Mouse (Mus musculus) hindbrain, embryonic 11.5 days (tissue): ENCODE results near the gene Olfr1023. TPM values are rescaled to one million over a fixed set of nuclear protein-coding genes. Genes with fewer than 3 reads are reported as not detected.

ENCODE experiments used
- polyA plus RNA-seq: library from polyadenylated mRNA; unstranded; fragments of >200 nt; fragmentation: Nextera tagmentation; extraction: Ambion mirVana; gene quantifications from 2 replicates; pipeline ENCODE4 v1.2.1, GENCODE M21; 2014

Olfr1023 gene
- polyA plus RNA-seq, 1 experiment from 2014 or later = not detected

Other genes with a start within 250 kb of the Olfr1023 start
- not detected in 2 replicates for gene Olfr1002, start 234.9 kb upstream of the Olfr1023 start, polyA plus RNA-seq
- not detected in 2 replicates for gene Olfr154, start 221.2 kb upstream of the Olfr1023 start, polyA plus RNA-seq
- gene Olfr1006, start 206.9 kb upstream of the Olfr1023 start, polyA plus RNA-seq = not detected in 2 replicates
- not detected in 2 replicates for gene Olfr1008, start 196.2 kb upstream of the Olfr1023 start, polyA plus RNA-seq
- gene Olfr1009, start 170.2 kb upstream of the Olfr1023 start, polyA plus RNA-seq = not detected in 2 replicates
- gene Olfr1012, start 122.9 kb upstream of the Olfr1023 start, polyA plus RNA-seq = not detected in 2 replicates
- gene Olfr1013, start 118.5 kb upstream of the Olfr1023 start, polyA plus RNA-seq = not detected in 2 replicates
- gene Olfr1014, start 112.9 kb upstream of the Olfr1023 start, polyA plus RNA-seq = not detected in 2 replicates
- gene Olfr1015, start 103.6 kb upstream of the Olfr1023 start, polyA plus RNA-seq = not detected in 2 replicates
- not detected in 2 replicates for gene Olfr1016, start 83.1 kb upstream of the Olfr1023 start, polyA plus RNA-seq
- gene Olfr1018, start 67.2 kb upstream of the Olfr1023 start, polyA plus RNA-seq = not detected in 2 replicates
- not detected in 2 replicates for gene Olfr1019, start 40.2 kb upstream of the Olfr1023 start, polyA plus RNA-seq
- gene Olfr1020, start 38.6 kb upstream of the Olfr1023 start, polyA plus RNA-seq = not detected in 2 replicates
- gene Olfr1022, start 17.0 kb upstream of the Olfr1023 start, polyA plus RNA-seq = not detected in 2 replicates
- gene Olfr1024, start 19.4 kb downstream of the Olfr1023 start, polyA plus RNA-seq = not detected in 2 replicates
- gene Olfr1025-ps1, start 29.6 kb downstream of the Olfr1023 start, polyA plus RNA-seq = not detected in 2 replicates
- gene Olfr1026, start 35.9 kb downstream of the Olfr1023 start, polyA plus RNA-seq = not detected in 2 replicates
- not detected in 2 replicates for gene Olfr1028, start 64.8 kb downstream of the Olfr1023 start, polyA plus RNA-seq
- gene Olfr1029, start 88.3 kb downstream of the Olfr1023 start, polyA plus RNA-seq = not detected in 2 replicates
- gene Olfr1030, start 93.6 kb downstream of the Olfr1023 start, polyA plus RNA-seq = not detected in 2 replicates
- gene Olfr1031, start 104.7 kb downstream of the Olfr1023 start, polyA plus RNA-seq = not detected in 2 replicates
- gene Olfr1032, start 119.9 kb downstream of the Olfr1023 start, polyA plus RNA-seq = not detected in 2 replicates
- gene Olfr1033, start 135.0 kb downstream of the Olfr1023 start, polyA plus RNA-seq = not detected in 2 replicates
- gene Olfr1034, start 160.2 kb downstream of the Olfr1023 start, polyA plus RNA-seq = not detected in 2 replicates
- not detected in 2 replicates for gene Olfr1036, start 188.4 kb downstream of the Olfr1023 start, polyA plus RNA-seq
- not detected in 2 replicates for gene Olfr1037, start 201.7 kb downstream of the Olfr1023 start, polyA plus RNA-seq